Mouse (Mus musculus): ENCODE measurements at regions not wholly inside any gene's neighbourhood (a gene's known extent, or its start where the extent isn't known, plus 50 kb on each side); places are given as distances from the start of the nearest gene placed in this dataset.
"Not testable (repeated sequence)": the region's sequence is repeated elsewhere in the genome, so short reads cannot be mapped to it uniquely, and the experiment has no call there.

- no peak for DNase-seq (ENCODE audit: low read depth in 2 of 2, low spot score in 2 of 2)
Measured at GRCm38 (mm10) chr7:73245431-73245830, 129.9 kb upstream of the Rgma start.

- no peak for DNase-seq (ENCODE audit: low read depth in 2 of 2, low spot score in 2 of 2)
Measured at GRCm38 (mm10) chr7:73250593-73250992, 124.7 kb upstream of the Rgma start.

GRCm38 (mm10) chr7:73251187-73251740 is 124.0 kb upstream of the Rgma start:
- no peak for DNase-seq (ENCODE audit: low read depth in 2 of 2, low spot score in 2 of 2)

DNA sequence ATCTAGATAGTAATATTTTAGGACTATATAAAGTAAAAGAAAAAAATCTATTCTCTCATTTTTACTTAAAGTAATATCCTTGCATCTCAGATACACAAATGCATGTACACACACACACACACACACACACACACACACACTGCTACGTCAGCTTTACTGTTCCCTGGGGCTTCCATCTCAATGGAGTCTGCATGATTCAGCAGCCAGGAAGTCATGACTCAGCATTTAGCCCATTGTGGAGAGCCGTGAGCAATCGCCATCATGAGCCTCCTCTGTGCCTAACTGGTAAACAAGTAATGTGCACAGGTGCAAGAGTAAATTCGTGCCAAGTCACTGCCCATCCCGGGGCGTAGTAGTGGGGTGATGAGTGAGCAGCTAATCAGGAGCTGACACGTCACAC is 120.3 kb upstream of the Rgma start:
- not testable (repeated sequence) for DNase-seq (ENCODE audit: low read depth in 2 of 2, low spot score in 2 of 2)

GRCm38 (mm10) chr7:73260140-73260539 is 115.2 kb upstream of the Rgma start:
- DNase-seq (ENCODE audit: low read depth in 2 of 2, low spot score in 2 of 2), result no peak

GRCm38 (mm10) chr7:73261750-73262149 is 113.6 kb upstream of the Rgma start:
- DNase-seq (ENCODE audit: low read depth in 2 of 2, low spot score in 2 of 2), result no peak

DNA sequence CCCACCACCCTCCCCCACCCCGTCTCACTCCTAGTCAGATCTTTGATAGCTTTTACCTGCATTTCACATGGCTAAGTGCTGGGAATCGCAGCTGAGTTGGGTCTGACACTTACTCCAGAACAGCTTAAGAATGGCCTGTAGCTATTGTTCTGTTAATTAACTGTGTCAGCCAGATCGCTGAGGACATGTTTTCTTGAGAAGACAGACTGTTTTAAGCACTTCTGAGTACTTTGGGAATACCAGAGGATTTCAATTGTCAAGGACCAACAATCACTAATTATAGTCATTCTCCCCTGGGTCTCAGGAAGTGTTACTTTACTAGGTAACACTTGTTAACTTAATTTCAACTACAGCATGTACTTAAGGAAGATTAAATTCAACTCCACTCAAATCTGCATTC is 112.8 kb upstream of the Rgma start:
- no peak for DNase-seq (ENCODE audit: low read depth in 2 of 2, low spot score in 2 of 2)

GRCm38 (mm10) chr7:73269626-73270025 is 105.7 kb upstream of the Rgma start:
- DNase-seq (ENCODE audit: low read depth in 2 of 2, low spot score in 2 of 2), result no peak

DNA sequence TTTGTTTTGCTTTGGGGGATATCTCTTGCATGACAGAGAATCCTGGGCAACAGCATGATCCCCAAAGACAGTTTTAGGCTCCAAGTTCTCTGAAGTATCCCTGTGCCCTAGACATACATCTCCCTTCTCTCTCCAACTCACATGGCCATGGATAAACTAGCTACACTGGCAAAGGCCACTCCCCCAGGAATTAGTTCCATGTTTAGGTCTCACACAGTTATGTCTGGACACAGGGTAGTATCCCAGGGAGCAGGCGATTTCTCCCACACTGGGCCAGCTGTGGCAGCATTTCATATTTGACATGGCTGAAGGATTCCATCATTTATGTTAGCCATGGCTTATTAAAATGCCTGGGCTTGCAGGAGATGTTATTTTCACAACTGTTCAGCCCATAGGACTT is 102.5 kb upstream of the Rgma start:
- DNase-seq (ENCODE audit: low read depth in 2 of 2, low spot score in 2 of 2), result no peak

DNA sequence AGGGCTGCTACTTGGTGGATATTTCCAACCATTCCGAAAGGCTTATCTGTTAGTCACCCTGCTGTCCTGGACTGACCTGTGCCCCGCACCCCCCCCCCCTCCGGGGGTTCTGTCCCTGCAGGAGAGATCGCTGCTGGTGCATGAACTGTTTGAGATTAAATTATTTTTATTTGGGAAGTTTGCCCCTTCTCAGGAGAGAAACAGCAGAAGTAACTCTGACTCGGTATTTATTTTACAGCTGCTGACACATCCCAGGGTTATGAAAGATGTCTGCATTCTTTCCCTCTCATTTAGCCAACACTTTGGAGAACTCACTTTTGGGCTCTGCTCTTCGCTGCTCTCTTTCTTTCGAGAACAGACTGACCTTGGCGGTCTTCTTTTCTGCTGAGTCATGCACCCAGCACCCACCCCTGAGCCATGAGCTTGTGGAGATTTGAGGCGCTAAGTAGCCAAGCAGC is 99.5 kb upstream of the Rgma start:
- no peak for DNase-seq (ENCODE audit: low read depth in 2 of 2, low spot score in 2 of 2)

GRCm38 (mm10) chr7:73278616-73279015 is 96.7 kb upstream of the Rgma start:
- DNase-seq (ENCODE audit: low read depth in 2 of 2, low spot score in 2 of 2), result no peak

DNA sequence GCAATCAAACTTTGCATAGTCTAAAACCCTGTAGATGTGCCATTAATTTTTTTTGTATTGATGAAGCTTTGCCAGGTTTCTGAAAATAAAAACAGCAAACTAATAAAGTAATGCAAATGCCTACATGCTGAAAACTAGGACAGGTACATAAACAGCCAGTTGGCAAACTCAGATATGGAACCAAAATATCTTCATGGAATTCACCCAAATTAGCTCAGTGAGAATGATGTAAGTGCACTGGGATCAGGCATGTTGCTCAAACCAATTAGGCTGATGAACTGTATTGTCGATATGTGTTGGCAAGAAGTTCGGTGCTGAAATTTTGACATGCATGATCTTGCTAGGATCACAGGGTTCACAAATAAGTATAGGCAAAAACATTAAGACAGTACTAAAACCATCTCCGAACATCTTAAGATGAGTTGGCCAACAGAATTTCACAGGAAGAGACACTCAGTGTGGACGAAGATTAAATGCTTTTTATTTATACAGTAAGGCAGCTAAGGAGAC is 95.3 kb upstream of the Rgma start:
- no peak for DNase-seq (ENCODE audit: low read depth in 2 of 2, low spot score in 2 of 2)

DNA sequence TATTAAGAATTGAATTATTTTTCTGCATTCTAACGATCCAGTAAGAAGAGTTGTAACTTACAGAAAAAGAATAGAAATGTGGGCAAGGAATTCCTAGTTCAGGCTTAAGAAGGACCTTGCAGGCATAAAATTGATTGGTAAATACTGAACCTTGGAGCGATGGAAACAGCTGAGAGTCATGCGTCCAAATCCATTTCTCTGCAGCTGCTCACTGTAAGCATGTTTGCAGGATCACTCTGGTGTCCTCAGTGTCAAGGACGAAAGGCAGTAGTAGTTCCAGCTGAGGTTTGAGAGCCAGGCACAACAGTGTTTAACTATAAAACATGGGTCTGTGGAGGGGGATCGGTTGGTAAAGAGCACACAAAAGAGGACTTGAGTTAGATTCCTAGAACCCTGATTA is 89.1 kb upstream of the Rgma start:
- DNase-seq (ENCODE audit: low read depth in 2 of 2, low spot score in 2 of 2), result no peak

DNA sequence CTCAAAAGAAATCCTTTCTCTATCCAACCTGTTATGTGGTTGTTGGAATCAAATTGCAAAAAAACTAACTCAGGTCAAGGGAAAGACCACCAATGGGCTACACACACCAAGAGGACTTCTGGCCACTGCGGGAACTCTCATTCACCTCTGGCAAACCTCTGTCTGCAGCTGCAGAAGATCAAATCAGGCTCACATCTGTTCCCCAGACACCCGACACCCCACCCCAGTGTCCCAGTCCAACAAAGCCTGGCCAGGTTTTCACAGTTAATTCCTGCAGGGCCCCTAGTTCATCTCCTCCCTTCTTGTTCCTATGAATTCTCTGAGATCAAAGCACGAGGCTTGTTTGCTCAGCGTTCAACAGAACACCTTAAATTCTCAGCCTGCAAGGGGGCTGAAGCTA is 82.0 kb upstream of the Rgma start:
- DNase-seq (ENCODE audit: low read depth in 2 of 2, low spot score in 2 of 2), result no peak

DNA sequence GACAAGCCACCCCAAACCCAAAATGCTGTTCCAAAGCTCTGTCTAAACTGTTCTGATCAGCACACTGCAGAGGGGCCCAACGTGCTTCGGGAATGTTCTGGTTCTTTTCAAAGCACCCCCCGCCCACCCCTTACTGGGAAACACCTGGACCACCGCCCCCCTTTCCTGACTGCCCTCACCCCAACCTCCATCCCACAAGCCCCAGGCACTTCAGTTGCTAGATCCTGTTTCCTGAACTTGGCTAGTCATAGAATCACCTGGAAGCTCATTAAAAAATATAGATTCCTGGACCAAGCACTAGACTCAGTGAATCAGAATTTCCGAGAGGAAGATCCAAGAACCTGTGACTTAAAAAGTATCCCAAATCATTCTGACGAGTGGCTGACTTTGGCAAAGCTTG is 80.9 kb upstream of the Rgma start:
- no peak for DNase-seq (ENCODE audit: low read depth in 2 of 2, low spot score in 2 of 2)

DNA sequence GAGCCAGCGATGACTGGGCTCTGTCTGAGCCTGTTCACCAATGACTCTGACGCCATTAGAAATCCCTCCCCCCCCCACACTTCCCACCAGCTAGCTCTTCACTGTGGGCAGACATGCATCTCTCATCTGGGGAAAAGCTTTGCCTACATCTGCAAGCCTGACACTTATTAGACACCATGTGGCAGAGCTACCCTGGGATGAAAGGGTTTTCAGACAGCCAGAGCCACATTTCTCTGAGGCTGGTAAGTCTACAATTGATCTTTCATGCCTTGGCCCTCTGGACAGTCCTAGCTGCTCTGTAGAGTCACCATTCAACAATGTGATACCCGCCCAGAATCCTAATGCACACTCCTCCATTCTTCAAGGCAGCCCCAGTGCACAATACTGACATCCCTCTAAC is 72.8 kb upstream of the Rgma start:
- no peak for DNase-seq (ENCODE audit: low read depth in 2 of 2, low spot score in 2 of 2)

GRCm38 (mm10) chr7:73303818-73304217 is 71.5 kb upstream of the Rgma start:
- DNase-seq (ENCODE audit: low read depth in 2 of 2, low spot score in 2 of 2), result no peak

- no peak for DNase-seq (ENCODE audit: low read depth in 2 of 2, low spot score in 2 of 2)
Measured at GRCm38 (mm10) chr7:73304799-73305198, 70.5 kb upstream of the Rgma start.

GRCm38 (mm10) chr7:73305286-73305975 is 69.9 kb upstream of the Rgma start:
- DNase-seq (ENCODE audit: low read depth in 2 of 2, low spot score in 2 of 2), result no peak

GRCm38 (mm10) chr7:73306296-73306695 is 69.0 kb upstream of the Rgma start:
- no peak for DNase-seq (ENCODE audit: low read depth in 2 of 2, low spot score in 2 of 2)

DNA sequence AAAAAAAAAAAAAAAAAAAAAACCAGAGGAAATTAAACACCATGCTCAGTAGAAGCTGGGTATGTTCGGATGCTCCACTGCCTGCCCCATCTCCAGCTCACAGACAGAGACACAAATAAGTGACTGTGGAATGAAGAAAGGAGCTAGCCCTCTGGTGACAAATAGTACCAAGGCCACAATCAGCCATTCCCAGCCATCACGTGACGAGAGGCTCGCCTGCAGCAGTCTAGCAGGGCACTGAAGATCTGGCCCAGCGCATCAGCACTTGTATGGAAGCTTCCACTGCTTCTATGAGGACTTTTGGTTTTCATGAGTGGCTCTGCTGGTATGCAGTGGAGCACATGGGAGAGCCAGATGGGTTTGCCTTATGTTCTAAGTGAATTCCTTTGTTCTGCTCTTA is 68.6 kb upstream of the Rgma start:
- no peak for DNase-seq (ENCODE audit: low read depth in 2 of 2, low spot score in 2 of 2)

GRCm38 (mm10) chr7:73307586-73308490 is 67.5 kb upstream of the Rgma start:
- no peak for DNase-seq (ENCODE audit: low read depth in 2 of 2, low spot score in 2 of 2)

Measured in CD8-positive naive resting alpha-beta T cell, adult 2 months (primary cell).